Mouse (Mus musculus) myocyte (in vitro differentiated cells): ENCODE data around the gene Pan3.
A peak's percentile ranks its signal among the peaks of the same experiment; 100 is the strongest.

Experiments
- POLR2A ChIP-seq: IDR thresholded peaks from one replicate; pipeline ENCODE4 v1.6.1; 2011; ENCODE audit warnings: low read depth, mild to moderate bottlenecking, control low read depth, moderate library complexity; ENCODE audit not compliant: insufficient read length
- POLR2AphosphoS2 ChIP-seq: IDR thresholded peaks from one replicate; pipeline ENCODE4 v1.6.1; 2011; ENCODE audit warnings: low read depth, control low read depth; ENCODE audit not compliant: insufficient read length
- USF1 ChIP-seq: IDR thresholded peaks from one replicate; pipeline ENCODE4 v1.6.1; 2011; ENCODE audit warnings: low read depth, mild to moderate bottlenecking, control low read depth, moderate library complexity

- TF ChIP-seq POLR2AphosphoS2 (no peak), POLR2A (peak; percentile 27), USF1 (no peak)
These were observed 487 bp downstream of the Pan3 start for GRCm38 (mm10) chr5:147430361-147430935.
